Mouse (Mus musculus): ENCODE data around the gene Mdh1b. TPM values are rescaled to one million over a fixed set of nuclear protein-coding genes. Genes with fewer than 3 reads are reported as not detected.

Mdh1b gene
- polyA plus RNA-seq, 1 experiment from 2014 or later: 0.28 TPM

DNA sequence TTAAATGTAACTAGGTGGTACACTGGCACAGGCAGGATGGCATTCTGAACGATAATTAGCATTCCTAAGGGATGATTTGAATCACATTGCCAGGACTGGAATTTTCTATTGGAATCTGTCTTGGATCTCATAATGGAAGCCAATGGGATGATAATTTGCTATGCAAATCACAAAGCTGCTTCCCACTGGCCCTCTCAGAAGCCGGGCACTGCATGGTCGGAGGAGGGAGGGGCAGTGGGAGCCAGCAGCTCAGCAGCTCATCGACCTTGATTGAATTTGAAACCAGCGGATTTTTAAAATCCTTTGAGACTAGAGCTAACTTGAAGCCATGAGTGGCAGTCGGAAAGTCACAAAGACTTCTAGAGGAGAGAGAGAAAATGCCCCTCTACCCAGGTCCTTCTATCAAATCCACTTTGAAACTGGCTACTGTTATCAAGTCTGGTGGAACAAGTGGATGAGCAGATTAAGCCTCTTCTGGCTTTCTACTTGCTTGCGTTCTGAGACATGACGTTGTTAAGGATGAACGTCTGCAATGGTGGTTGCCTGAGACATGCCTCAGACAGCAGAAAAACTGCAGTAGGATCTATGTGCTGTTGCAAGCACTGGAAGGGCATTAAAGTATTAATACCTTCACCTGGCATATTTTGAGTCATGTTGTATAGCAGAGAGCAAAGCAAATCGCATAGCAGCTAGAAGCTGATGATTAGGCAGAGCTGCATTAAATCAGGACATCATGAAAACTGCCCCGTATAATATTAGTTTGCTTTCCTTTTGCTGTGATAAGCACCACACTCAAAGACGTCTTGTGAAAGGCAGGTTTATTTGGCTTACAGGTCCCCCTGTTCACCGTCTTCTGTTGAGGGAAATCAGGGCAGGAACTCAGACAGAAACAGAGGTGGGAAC is 61.9 kb downstream of the Mdh1b start:
- Histone ChIP-seq H3K27ac (ENCODE audit: low read length) (peak overlapping the region; percentile 36; the same call in 1 of the 2 replicates), H3K36me3 (ENCODE audit: control insufficient read depth, insufficient read depth) (no peaks in the 10 kb centered on the region), H3K4me3 (replicated peaks; ENCODE audit: low read length) (peak overlapping the region; percentile 32), H3K9me3 (ENCODE audit: control insufficient read depth, low read length) (no peaks in the 10 kb centered on the region), H3K4me1 (replicated peaks; ENCODE audit: control insufficient read depth, insufficient read depth, low read length) (peaks cover 17% of the 10 kb centered on the region), H3K4me2 (ENCODE audit: low read length) (peak overlapping the region; percentile 57), H3K9ac (replicated peaks; ENCODE audit: low read depth, low read length) (peak overlapping the region; percentile 50), H3K27me3 (replicated peaks; ENCODE audit: control insufficient read depth, insufficient read depth, low read length) (no peaks in the 10 kb centered on the region; the same call in 1 of the 2 replicates)
- peak; percentile 66 for ATAC-seq
- WGBS: 9% methylated on average over 13 of the region's 13 CpGs

DNA sequence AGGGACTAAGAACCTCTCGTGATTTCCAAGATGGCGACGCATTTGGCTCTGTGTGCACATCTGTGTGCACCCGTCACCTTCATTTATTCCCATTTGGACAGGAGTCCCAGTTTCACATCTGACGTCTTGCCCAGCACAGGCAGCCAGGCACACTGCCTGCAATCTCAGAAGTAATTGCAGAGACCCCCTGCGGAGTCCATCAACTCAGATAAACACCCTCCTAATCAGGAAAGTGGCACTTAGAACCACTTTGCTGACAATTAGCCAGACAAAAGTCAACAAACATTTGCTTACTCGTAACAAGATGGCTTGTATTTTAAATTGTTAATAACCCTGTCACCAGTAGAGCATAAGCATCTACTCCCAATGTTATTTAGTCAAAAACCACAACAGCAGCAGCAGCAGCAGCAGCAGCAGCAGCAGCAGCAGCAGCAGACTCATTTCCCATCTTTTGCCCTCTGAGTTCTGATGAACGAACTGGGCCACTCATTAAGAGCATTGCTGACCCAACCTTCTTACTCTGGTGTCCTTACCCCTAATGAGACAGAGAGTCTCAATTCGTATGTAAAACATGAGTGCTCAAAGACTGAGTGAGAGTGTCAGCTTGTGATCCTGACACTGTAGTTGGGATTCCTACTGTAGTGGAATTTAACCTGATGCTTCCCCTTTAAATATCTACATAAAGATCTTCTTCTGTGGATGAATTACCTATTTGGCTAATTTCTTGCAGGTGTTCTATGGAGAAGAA is 62.7 kb downstream of the Mdh1b start:
- peak; percentile 32 for ATAC-seq
- H3K4me1 ChIP-seq (replicated peaks; ENCODE audit: control insufficient read depth, insufficient read depth, low read length): peaks cover 17% of the 10 kb centered on the region
- peak overlapping the region; percentile 57; the same call in 1 of the 2 replicates for H3K4me2 ChIP-seq (ENCODE audit: low read length)
- H3K9ac ChIP-seq (replicated peaks; ENCODE audit: low read depth, low read length): no peak overlapping the region
- H3K9me3 ChIP-seq (ENCODE audit: control insufficient read depth, low read length): no peaks in the 10 kb centered on the region
- H3K36me3 ChIP-seq (ENCODE audit: control insufficient read depth, insufficient read depth): no peaks in the 10 kb centered on the region
- WGBS: 21% methylated on average over 9 of the region's 9 CpGs
- no peak overlapping the region for H3K27ac ChIP-seq (ENCODE audit: low read length)
- no peak overlapping the region for H3K4me3 ChIP-seq (replicated peaks; ENCODE audit: low read length)
- H3K27me3 ChIP-seq (replicated peaks; ENCODE audit: control insufficient read depth, insufficient read depth, low read length): no peaks in the 10 kb centered on the region; the same call in 1 of the 2 replicates

DNA sequence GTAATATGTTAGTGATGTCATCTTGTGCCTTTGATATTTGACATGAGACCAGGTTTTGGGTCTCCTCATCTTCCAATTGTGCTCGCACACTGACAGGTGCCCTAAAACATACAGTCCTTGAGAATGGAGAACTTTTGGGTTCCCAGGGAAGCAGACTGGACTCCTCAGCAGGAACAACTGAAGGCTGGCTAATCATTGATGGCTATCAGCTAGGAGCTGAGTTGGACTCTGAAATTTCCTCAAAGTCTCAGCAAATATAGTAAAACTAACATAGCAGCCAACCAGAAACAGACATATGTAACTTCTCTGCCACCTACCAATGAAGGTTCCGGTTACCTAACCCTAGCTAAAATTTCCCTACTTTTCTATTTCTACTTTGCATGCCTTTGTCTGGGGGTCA is 64.0 kb downstream of the Mdh1b start:
- Histone ChIP-seq H3K27ac (ENCODE audit: low read length) (no peak overlapping the region), H3K27me3 (replicated peaks; ENCODE audit: control insufficient read depth, insufficient read depth, low read length) (no peaks in the 10 kb centered on the region; the same call in 1 of the 2 replicates), H3K4me3 (replicated peaks; ENCODE audit: low read length) (no peak overlapping the region), H3K4me1 (replicated peaks; ENCODE audit: control insufficient read depth, insufficient read depth, low read length) (peaks cover 17% of the 10 kb centered on the region), H3K36me3 (ENCODE audit: control insufficient read depth, insufficient read depth) (no peaks in the 10 kb centered on the region), H3K4me2 (ENCODE audit: low read length) (no peak overlapping the region), H3K9me3 (ENCODE audit: control insufficient read depth, low read length) (no peaks in the 10 kb centered on the region), H3K9ac (replicated peaks; ENCODE audit: low read depth, low read length) (no peak overlapping the region)
- no peak for ATAC-seq
- 97% methylated on average over 2 of the region's 2 CpGs for WGBS

DNA sequence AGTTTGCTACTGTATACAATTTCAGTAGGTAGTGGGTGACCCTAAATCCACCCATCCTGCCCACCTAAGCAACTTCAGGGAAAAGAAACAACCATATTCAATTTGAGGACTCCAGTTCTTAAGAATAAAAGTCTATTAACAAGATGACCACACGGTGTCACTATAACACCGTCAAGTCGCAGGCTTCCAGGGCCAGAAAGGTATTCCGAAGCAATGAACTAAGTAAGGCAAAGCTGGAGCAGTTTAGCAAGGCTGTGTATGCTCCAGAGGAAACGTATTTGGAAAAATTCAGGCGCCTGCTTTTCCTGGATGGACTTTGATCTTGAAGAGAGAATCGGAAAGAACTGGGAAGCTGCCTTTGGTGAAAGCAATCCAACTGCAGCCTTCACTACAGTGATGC is 70.5 kb downstream of the Mdh1b start:
- Histone ChIP-seq H3K4me3 (replicated peaks; ENCODE audit: low read length) (no peak overlapping the region), H3K9ac (replicated peaks; ENCODE audit: low read depth, low read length) (no peak overlapping the region), H3K4me1 (replicated peaks; ENCODE audit: control insufficient read depth, insufficient read depth, low read length) (no peaks in the 10 kb centered on the region), H3K36me3 (ENCODE audit: control insufficient read depth, insufficient read depth) (no peaks in the 10 kb centered on the region), H3K27me3 (replicated peaks; ENCODE audit: control insufficient read depth, insufficient read depth, low read length) (peaks cover 4% of the 10 kb centered on the region; the same call in 1 of the 2 replicates), H3K27ac (ENCODE audit: low read length) (no peak overlapping the region), H3K9me3 (ENCODE audit: control insufficient read depth, low read length) (no peaks in the 10 kb centered on the region), H3K4me2 (ENCODE audit: low read length) (no peak overlapping the region)
- ATAC-seq: peak; percentile 69
- 2% methylated on average over 7 of the region's 7 CpGs for WGBS

DNA sequence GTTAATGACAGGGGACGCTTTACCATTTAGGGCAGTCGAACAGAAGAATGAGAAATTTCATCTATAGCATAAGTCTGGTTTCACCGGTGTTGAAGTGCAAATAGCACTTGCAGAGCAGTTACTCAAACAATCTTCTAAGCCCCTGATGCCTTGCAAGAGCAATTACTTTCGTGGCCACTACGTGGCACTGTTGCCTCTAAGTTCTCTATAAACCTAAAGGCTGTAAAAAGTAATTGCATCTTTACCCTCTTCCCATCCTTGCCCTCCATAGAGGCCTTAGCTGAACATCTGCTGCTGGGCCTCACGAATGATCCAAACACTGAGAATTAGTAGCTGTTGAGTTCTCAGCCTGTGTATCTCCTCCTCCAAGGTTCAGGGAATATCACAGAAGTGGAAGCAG is 72.1 kb downstream of the Mdh1b start:
- Histone ChIP-seq H3K27ac (ENCODE audit: low read length) (no peak overlapping the region), H3K9me3 (ENCODE audit: control insufficient read depth, low read length) (no peaks in the 10 kb centered on the region), H3K9ac (replicated peaks; ENCODE audit: low read depth, low read length) (no peak overlapping the region), H3K4me2 (ENCODE audit: low read length) (no peak overlapping the region), H3K27me3 (replicated peaks; ENCODE audit: control insufficient read depth, insufficient read depth, low read length) (0 out of 2 replicates have a peak, but pooled peaks cover 4% of the 10 kb centered on the region), H3K36me3 (ENCODE audit: control insufficient read depth, insufficient read depth) (no peaks in the 10 kb centered on the region), H3K4me1 (replicated peaks; ENCODE audit: control insufficient read depth, insufficient read depth, low read length) (no peaks in the 10 kb centered on the region), H3K4me3 (replicated peaks; ENCODE audit: low read length) (no peak overlapping the region)
- peak; percentile 43; the same call in 1 of the 2 replicates for ATAC-seq
- WGBS: 11% methylated on average over 6 of the region's 6 CpGs

Other genes with a start within 250 kb of the Mdh1b start
- gene Gm39653, start 114.3 kb downstream of the Mdh1b start, polyA plus RNA-seq (2015; fragmentation: Nextera tagmentation; extraction: Ambion mirVana): not detected in 2 replicates
- gene Dytn, start 43.4 kb downstream of the Mdh1b start, polyA plus RNA-seq (2015; fragmentation: Nextera tagmentation; extraction: Ambion mirVana): not detected in 2 replicates
- 43.8 and 44.6 TPM in 2 replicates for gene Fastkd2, start 296 bp upstream of the Mdh1b start, polyA plus RNA-seq (2015; fragmentation: Nextera tagmentation; extraction: Ambion mirVana)
- gene 4933402D24Rik, start 38.9 kb upstream of the Mdh1b start, polyA plus RNA-seq (2015; fragmentation: Nextera tagmentation; extraction: Ambion mirVana): 0.22 and 0.38 TPM in 2 replicates